Mouse (Mus musculus): ENCODE measurements around the gene Eefsec.

Eefsec gene

DNA sequence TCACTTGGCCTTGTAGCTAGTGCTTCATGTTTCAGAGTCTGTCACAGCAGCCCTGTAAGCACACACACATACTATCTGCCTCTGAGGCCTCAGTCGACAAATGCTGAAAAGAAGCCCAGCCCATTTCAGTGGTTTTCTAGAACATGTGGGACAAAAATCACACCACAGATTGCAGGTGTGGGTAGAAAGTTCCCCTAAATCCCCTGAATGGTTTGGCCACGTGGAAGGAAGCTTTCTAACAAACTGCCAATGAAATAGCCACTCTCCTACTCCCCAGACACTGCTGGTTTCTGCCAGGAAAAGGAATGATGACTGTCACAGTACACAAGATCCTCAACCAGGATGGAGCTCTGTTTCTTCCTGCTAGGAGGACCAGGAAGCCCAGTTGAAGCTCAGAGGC, 33.7 kb downstream of the Eefsec start:
- no peak for DNase-seq (ENCODE audit: low read depth)

- no peak for DNase-seq (ENCODE audit: low read depth)
Measured at GRCm38 (mm10) chr6:88409492-88409891, 36.8 kb downstream of the Eefsec start.

- DNase-seq (ENCODE audit: low read depth): no peak
Measured at GRCm38 (mm10) chr6:88400451-88400850, 45.9 kb downstream of the Eefsec start.

DNA sequence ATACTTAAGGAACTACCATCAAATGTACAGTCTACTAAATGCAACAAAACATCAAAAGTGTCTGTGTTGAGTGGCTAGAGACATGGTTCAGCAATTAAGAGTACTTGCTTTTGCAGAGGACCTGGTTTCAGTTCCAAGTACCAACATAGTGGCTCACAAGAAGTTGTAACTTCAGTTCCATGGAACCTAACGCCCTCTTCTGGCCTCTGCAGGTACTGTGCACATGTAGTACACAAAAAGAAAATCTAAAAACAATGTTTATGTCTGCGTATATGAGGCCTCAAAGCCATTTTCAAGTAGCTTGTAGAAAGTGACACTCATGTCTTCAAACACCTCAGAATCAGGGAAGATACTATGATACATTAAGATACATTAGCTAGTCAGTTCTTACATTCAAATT, 48.4 kb downstream of the Eefsec start:
- no peak for DNase-seq (ENCODE audit: low read depth)

- DNase-seq (ENCODE audit: low read depth): no peak
Measured at GRCm38 (mm10) chr6:88388946-88389345, 57.4 kb downstream of the Eefsec start.

- DNase-seq (ENCODE audit: low read depth): no peak
Measured at GRCm38 (mm10) chr6:88387836-88388724, 58.3 kb downstream of the Eefsec start.

GRCm38 (mm10) chr6:88384420-88385053, 61.8 kb downstream of the Eefsec start:
- no peak for DNase-seq (ENCODE audit: low read depth)

DNA sequence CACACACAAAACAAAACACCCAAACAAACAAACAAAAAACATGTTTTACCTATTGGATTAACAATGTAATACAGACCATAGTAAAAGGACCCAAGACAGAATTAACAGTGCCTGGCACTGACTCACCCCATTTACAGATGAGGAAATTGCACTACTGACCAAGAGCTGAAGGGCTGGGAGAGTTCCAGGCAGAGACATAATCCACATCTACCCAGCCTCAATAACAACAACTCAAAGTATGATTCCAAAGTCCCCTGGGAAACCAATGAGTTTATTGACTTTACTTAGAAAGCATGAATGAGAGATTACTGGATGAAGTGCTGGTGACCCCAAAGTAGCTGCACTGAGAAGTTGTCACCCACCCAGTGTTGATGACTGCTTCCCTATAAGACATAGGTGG, 62.6 kb downstream of the Eefsec start:
- no peak for DNase-seq (ENCODE audit: low read depth)

- DNase-seq (ENCODE audit: low read depth): no peak
Measured at GRCm38 (mm10) chr6:88379756-88380155, 66.6 kb downstream of the Eefsec start.

- peak; percentile 35 for DNase-seq (ENCODE audit: low read depth)
Measured at GRCm38 (mm10) chr6:88378829-88379228, 67.5 kb downstream of the Eefsec start.

DNA sequence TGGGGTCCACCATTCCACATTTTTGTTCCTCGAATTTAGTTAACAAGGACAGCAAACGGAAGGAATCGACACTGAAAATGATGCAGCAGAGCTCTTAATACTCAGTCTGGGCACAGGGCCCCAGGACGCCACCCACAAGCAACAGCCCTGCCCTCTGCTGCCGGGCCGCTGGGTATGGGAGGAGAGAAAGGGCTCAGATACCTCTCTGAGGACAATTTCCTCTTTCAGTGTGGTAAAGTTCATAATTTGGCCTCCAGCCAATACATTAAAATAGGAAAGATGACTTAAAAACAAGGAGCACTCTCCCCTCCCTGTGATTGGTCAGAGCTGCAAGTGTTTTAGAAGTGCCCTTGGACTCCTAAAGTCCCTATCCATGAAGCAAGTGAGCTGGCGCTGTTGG, 72.1 kb downstream of the Eefsec start:
- no peak for DNase-seq (ENCODE audit: low read depth)

DNA sequence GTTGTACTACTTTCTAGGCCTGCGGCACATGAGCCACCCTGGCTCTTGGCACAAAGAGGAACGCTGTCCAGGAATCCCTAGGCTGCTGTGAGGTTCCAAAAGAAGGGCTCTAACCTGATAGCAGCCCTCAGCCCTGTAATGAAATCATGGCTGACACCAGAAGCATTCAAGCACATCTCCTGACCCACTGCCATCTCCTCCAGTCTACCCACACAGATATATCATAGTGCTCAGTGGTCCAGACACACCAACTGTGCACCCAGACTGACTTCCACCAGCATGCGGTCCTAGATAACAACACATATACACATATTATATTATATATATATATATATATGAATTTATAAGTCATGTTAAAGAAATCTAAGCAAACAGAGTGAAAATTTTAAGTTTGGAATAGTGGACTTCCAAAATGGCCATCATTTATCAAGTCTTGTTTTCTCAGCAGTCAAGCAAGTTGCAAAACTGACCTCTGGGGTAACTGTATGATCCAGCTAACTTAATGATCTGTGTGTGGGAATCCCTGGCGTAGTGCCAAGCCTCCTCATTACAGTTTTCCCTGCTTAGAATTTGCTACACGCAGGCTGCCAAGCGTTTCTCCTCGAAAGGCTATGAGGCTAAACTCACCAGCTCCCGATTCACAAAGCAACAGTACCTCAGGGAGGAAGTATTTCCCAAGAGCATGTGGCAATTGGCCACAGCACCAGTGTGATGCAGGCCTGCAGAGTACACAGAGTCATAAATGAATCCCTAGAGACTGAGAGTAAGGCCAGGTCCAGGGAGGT, 76.3 kb downstream of the Eefsec start:
- no peak for DNase-seq (ENCODE audit: low read depth)

- DNase-seq (ENCODE audit: low read depth): no peak
Measured at GRCm38 (mm10) chr6:88363475-88364012, 82.8 kb downstream of the Eefsec start.

DNA sequence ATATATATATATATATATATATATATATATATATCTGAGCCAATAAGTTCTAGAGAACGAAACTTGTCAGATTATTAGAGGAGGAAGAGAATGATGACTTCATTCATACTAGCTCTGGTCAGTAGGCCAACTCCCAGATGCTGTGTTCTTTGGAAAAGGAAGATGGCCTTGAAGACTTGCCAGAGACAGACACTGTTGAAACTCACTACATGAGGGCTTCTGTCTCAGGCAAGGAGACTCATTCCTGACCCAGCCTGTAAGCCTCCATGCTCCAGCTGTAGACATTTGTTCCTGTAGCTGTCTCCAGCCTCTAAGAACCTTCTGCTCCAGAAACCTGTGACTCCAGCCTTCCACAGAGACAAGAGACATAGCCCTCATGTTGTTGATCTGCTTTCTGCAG, 85.2 kb downstream of the Eefsec start:
- DNase-seq (ENCODE audit: low read depth): no peak

GRCm38 (mm10) chr6:88358210-88358609, 88.1 kb downstream of the Eefsec start:
- DNase-seq (ENCODE audit: low read depth): no peak

DNA sequence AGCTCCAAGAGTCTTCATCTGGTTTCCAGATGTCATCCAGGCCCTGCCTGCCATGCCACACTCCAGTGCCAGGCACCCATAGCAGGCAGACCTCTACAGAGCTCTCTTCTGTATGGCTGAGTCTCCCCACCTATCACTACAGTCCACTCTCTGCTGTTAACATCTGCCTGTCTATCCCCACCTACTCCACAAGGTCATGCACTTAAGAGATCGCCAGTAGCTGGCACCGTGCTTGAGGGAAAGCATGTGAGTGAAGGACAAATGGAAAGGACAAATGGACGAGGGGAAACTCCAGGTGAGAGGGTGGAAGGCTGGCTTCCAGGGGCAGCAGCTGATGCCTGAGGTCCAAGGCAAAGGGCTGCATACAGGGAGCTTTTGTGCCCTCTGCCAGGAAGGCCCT, 90.5 kb downstream of the Eefsec start:
- no peak for DNase-seq (ENCODE audit: low read depth)

DNA sequence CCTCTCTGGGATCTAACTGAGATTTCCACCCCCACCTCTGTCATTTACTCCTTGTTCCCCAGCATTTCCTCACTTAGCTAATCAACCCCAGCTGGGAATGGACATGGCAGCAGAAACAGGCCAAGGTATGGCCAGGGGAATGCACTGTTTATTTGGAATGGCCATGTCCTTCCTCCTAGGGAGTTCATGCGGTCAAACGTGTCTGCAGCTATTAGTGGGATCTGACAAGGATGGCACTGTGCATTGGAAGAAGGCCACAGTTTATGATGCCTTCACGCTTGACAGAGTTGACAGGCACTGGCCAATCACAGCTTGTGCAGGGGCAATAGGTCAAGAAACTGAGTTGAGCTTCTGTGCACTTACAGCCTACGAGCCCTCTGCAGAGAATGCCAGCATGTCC, 93.8 kb downstream of the Eefsec start:
- no peak for DNase-seq (ENCODE audit: low read depth)

GRCm38 (mm10) chr6:88346776-88347175, 99.6 kb downstream of the Eefsec start:
- no peak for DNase-seq (ENCODE audit: low read depth)

DNA sequence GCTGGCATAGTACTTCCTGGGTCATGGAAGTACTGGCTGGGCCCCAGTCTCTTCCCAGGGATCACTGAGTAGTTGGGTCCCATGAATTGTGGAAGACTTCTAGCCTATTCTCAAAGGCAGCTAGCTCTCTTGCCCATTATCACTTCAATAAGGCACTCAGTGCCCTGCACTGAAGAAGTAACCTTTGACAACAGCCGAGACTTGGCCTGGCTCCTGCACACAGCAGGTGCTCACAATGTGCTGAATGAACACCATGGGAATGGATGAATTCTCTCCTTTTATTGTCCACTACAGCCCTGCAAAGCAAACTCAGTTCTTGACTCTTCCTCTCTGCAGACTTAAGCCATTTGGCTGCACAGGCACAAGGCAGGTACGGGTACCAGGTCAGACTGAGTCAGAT, 101.0 kb downstream of the Eefsec start:
- DNase-seq (ENCODE audit: low read depth): no peak

DNA sequence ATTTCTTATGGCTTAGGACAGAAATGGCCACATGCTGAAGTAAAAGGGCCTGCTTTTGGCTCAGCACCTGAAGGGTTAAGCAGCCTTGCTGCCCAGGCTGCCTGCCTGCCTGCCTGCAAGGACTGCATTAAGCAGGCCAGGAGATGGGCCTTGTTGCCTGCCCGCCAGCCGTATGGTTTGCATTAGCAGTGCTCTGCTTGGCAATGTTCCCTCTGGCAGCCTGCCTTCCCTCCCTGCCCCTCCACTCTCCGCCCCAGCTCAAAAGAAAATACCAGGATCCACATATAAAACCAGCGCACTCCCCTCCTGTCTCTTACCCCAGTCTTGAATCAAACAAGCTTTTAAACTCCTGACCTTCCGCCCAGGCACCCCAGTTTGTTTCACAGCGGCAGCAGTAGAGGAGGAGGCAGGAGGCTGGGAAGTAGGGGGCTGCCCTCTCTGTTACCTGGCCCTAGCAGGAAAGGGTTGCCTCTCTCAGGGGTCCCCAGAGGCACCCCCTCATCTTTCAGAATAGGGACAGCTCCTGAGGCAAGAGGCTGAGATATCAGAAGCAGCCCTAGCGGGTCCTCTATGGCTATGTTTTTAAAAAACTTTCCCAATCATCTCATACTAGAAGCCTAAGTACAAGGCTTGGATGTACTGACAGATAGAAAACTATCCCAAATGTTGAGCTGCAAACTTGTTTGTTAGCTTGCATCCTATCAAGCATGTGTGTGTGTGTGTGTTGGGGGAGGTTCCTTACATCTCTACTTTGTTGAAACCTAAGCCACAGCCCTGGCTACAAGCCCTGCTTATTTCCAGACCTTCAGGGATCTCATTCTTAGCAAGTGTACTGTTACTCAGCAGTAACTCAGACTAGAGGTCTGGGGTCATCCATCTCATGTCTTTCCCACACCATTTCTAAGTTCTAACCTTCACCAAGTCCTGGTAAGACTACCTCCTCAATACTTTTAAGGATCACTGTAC, 102.6 kb downstream of the Eefsec start:
- no peak for DNase-seq (ENCODE audit: low read depth)

DNA sequence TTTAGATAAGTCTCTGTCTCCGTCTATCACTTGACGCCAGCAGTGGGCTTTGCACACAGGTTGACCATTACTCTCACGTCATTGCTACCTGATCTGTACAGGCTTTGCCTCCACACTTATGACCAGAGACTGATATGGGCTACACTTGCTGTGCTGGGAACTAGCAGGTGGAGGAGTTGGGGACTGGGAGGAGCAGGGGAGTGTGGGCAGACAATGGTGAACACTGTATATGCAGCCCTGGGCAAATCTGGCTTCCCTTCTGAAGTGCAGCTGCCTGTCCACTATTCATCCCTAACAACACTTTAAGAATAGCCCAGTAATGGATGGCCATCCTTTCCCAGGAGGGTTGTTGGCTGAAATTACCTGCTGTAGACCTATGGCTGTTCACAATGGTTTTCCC, 103.4 kb downstream of the Eefsec start:
- no peak for DNase-seq (ENCODE audit: low read depth)
